Mouse (Mus musculus): ENCODE results near the gene Sae1.

DNA sequence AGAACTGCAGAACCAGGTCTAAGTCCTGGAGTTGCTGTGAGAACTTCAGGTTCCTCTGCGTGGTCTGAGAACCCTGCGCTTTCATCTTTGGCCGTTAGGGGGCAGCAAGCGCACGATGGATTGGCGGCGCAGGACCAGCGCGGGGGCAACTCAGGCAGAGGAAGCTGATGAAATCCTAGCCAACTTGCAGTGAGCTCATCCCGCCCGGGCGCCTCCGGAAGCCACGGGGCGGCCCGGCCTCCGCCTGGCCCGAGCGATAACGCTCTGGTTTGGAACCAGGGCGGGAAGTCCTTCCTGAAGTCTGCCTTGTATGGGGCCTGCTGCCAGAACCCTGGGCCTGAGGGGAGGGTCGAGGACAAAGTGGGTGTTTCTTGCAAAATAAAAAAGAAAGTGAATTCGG is 92.8 kb downstream of the Sae1 start:
- TF ChIP-seq POLR2A (IDR thresholded peaks at IDR 0.05; ENCODE audit: low read depth, low read length) (no peak), CTCF (conservative IDR thresholded peaks at IDR 0.05; ENCODE audit: insufficient read depth, insufficient read length, low read depth, low read length) (peak; percentile 96)
